Mouse (Mus musculus) common myeloid progenitor, adult 5-6 weeks (primary cell): Measurements from ENCODE around the gene Cend1. TPM values are rescaled to one million over a fixed set of nuclear protein-coding genes. Genes with fewer than 3 reads are reported as not detected.

Source experiments
- ATAC-seq: replicated peaks from 2 replicates; pipeline ENCODE4 v1.8.0; 2016; ENCODE audit warnings: low read depth, mild to moderate bottlenecking, moderate TSS enrichment, inconsistent platforms; ENCODE audit not compliant: poor library complexity, severe bottlenecking
- total RNA-seq: library from RNA; stranded (forward); fragments of 200-1000, 187-1606 nt; gene quantifications from 2 replicates; pipeline ENCODE4 v1.2.3, GENCODE M21; 2017

Cend1 gene
- total RNA-seq, 1 experiment from 2014 or later = not detected

GRCm38 (mm10) chr7:141465388-141466044 lies 36.2 kb upstream of the Cend1 start:
- ATAC-seq = no peak

GRCm38 (mm10) chr7:141464603-141465201 lies 35.4 kb upstream of the Cend1 start:
- ATAC-seq = no peak

DNA sequence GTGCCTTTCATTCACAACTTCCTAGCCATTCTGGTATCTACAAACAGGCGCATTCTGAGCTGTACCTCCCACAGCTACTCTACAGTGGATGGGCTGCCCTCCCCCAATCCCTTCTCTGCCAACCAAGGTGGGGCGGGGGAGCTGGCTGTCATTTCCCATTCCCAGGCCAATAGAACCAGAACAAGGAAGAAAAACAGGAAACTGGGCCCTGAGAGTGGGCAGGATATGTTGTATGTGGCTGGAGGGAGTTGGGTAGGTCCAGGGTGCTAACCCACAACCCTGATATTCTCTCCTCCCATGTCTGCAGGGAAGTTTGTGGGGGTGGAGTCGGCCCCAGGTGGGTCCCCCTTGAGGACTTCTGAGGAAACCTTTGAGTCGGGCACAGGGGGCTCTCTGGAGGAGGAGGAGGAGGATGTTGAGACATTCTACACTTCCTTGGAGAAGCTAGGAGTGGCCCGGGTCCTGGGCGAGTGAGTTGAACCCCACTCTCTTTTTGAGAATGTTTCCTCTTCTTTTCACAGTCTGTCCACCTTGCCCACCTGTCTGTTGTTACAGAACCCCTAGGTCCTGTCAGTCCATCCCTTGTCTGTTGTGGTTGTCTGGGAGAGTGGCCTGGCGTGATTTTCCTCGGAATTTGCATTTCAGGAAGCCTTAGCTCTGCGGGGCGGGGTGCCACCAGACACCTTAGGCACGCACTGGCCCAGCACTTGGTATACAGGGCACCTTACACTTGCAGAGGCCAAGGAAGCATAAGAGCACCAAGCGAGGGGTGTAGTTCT lies 34.7 kb upstream of the Cend1 start:
- no peak for ATAC-seq

GRCm38 (mm10) chr7:141462333-141462821 lies 33.1 kb upstream of the Cend1 start:
- no peak for ATAC-seq

GRCm38 (mm10) chr7:141461521-141462332 lies 32.4 kb upstream of the Cend1 start:
- peak; percentile 12; the same call in 1 of the 2 replicates for ATAC-seq

- ATAC-seq = no peak
Measured at GRCm38 (mm10) chr7:141460391-141461113, 31.3 kb upstream of the Cend1 start, which contains the start of gene Cracr2b. Gene Cracr2b (plus strand): TSS chr7:141461094.

DNA sequence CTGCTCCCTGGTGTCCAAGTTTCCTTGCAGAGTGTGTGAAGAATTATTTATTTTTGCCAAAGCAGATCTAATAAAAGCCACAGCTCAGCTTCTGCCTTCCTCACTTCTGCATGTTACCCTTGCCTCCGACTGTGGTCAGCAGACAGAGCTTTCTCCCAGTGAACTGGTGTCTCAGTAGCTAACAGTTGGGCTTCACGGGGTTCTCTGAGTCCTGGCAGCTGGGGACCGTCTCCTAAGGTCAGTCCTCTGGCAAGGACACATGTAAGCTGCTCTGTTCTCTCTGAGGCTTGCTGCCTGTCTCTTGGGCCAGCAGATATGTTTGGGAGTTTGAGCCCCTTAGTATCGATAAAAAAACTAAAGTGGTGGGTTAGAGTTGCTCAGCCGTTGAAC lies 30.7 kb upstream of the Cend1 start:
- no peak for ATAC-seq

GRCm38 (mm10) chr7:141459301-141459711 lies 30.0 kb upstream of the Cend1 start:
- ATAC-seq = no peak

- no peak for ATAC-seq
Measured at GRCm38 (mm10) chr7:141458661-141459060, 29.4 kb upstream of the Cend1 start.

DNA sequence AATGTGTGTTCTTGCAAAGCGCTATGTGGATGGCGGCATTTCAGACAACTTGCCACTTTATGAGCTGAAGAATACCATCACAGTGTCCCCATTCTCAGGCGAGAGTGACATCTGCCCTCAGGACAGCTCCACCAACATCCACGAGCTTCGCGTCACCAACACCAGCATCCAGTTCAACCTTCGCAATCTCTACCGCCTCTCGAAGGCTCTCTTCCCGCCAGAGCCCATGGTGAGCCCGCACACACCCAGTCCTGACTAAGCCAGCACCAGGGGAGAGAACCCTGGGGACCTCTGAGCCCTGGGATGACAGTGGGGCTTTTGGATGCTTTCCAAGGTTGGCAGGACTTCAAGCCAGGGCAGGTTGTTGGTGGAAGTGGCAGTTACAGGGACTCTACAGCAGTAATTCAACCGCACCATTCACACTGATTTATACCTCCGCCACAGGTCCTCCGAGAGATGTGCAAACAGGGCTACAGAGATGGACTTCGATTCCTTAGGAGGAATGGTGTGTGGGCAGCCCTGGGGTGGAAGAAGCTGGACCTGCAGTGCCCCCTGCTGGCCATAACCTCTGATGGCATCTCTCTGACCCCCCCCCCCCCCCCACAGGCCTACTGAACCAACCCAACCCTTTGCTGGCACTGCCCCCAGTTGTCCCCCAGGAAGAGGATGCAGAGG lies 28.8 kb upstream of the Cend1 start:
- ATAC-seq = no peak

DNA sequence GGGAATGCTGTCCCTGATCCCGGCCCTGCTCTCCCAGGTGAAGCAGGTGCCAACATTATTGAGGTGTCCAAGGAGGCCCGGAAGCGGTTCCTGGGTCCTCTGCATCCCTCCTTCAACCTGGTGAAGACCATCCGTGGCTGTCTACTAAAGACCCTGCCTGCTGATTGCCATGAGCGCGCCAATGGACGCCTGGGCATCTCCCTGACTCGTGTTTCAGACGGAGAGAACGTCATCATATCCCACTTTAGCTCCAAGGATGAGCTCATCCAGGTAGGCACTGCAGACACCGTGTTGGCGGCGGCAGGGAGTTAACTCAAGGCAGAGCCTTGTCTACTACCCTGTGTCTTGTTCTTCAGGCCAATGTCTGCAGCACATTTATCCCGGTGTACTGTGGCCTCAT lies 27.9 kb upstream of the Cend1 start:
- ATAC-seq = no peak

GRCm38 (mm10) chr7:141456739-141457138 lies 27.4 kb upstream of the Cend1 start:
- ATAC-seq = no peak

GRCm38 (mm10) chr7:141455610-141456314 lies 26.5 kb upstream of the Cend1 start:
- ATAC-seq = peak; percentile 51

DNA sequence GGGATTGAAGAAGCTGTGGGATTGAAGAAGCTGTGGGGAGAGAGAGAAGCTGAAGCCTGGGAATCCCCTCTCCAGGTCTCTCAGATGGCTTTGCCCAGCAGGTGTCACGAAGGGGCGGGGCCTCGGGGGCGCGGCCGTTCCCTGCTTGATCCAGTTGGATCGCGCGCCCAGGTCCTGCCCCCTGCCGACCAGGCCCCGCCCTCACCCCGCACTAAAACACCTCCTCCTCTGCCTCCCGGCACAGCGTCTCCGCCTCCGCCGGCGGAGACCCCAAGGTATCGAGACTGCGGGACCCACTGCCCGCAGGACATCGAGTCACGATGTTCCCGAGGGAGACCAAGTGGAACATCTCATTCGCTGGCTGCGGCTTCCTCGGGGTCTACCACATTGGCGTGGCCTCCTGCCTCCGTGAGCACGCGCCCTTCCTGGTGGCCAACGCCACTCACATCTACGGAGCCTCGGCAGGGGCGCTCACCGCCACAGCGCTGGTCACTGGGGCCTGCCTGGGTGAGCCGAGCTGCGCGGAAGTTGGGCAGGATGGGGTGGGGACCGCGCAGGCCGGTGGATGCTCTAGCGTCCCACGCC lies 25.8 kb upstream of the Cend1 start, which contains the start of gene Pnpla2:
Gene Pnpla2, plus strand, starts transcription at position 232 of the 585 bp plus-strand sequence.
- ATAC-seq = peak; percentile 80

GRCm38 (mm10) chr7:141453636-141454035 lies 24.3 kb upstream of the Cend1 start:
- no peak for ATAC-seq

DNA sequence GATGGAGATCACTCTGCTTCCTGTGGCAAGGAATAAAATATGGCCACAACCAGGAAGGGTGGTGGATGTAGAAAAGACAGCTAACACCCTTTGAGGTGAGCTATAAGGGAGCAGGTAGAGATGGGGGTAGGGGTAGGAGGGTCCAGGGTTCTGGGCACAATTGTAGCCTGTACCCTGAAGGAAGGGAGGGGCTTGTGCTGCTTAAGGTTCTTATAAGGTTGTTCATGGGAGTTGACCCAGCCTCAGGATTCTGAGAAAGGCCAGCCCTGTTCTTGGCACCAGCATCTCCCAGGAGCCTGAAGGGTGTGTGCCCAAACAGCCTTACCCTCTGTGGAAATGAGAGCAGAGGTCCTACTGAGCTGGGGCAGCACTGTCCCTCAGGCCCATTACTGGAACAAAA lies 22.6 kb upstream of the Cend1 start:
- no peak for ATAC-seq

DNA sequence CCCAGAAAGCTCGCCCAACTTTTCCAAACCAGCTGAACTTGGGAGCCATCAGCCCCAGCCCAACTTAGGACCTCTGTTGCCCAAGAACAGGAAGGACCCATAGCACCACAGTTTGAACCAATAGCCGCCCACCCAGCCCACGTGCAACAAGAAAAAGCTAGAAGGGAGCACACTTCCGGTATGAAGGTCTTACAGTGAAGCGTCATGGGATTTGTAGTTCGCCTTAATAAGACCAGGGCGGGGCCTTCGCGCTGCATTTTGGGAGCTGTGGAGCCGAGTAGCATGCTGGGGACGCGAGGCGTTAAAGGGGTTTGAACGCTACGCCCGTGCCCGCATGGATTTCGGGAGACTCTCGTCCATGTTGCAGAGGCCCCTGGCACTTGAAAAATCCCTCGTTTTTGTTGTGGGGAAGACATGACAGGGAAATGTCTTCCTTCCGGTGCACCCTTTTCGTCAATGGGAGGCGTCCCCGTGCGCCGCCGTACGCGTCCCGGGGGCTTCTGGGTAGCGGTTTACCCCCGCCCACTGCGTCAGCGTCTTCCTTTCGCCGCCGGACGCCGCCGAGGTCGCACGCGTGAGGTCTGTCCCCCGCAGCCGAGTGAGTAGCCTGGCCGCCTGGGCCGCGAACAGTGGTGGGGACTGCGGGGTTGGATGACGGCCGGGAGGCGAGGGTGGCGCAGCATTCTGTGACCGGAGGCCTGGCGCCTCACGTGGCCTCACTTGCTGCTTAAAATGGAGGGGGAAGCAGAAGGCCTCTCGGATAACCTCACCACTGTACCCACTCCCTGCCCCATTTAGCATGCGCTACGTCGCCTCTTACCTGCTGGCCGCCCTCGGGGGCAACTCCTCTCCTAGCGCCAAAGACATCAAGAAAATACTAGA lies 18.1 kb upstream of the Cend1 start, which contains the start of gene Rplp2:
Gene Rplp2, plus strand, starts transcription at position 261 of the 882 bp plus-strand sequence.
- ATAC-seq = peak; percentile 82
